Mouse (Mus musculus) CH12F3 (cell line): Measurements from ENCODE around the gene Lhx6.

Experiments used
- in situ Hi-C: fragments of 300-500 bp; cut with MboI; formaldehyde crosslinking; loops from 2 replicates; pipeline ENCODE4 v1.14.3; 2020; ENCODE audit warnings: low sequenced_read_pairs

Gene Lhx6

DNA sequence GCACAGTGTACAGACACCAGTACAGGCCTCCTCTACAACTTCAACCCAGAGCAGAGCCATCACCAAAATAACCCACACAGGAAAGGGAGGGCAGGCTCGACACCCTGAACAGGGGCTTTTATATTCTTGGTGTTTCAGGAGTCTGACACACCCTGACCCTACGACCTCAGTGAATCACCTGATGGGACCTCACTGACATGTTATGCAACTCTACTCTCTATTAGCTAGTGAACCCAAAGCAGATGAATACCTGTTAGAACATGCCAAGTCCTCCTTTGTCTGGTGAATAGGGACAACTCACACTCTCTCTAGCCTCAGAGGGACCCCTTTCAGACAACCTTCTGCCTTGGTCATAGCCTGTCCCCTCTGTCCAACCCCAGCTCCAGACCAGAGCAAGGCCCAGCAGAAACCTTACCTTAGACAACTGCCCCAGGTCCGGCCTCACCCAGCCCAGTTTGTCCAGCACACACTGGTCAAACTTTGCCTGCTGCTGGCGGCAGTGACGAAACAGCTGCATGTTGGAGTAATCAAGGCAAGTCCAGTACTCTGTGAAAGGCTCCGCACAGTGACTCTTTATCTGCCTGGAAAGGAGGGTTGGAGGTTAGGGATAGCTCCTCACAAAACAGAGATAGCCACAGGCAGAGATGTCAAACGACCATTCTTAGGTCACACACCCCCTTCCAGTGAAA is 65.8 kb downstream of the Lhx6 start:
- in situ Hi-C loops, result no loop called here

GRCm38 (mm10) chr2:36035413-36036081 is 69.7 kb downstream of the Lhx6 start:
- in situ Hi-C loops, result no loop called here

GRCm38 (mm10) chr2:36034898-36035297 is 70.3 kb downstream of the Lhx6 start:
- in situ Hi-C loops, result no loop called here

- in situ Hi-C loops, result no loop called here
These were observed 71.2 kb downstream of the Lhx6 start for GRCm38 (mm10) chr2:36033966-36034365.

GRCm38 (mm10) chr2:36032884-36033283 is 72.3 kb downstream of the Lhx6 start:
- in situ Hi-C loops, result no loop called here
